Mouse (Mus musculus): ENCODE results near the gene Gm49369. TPM values are rescaled to one million over a fixed set of nuclear protein-coding genes. Genes with fewer than 3 reads are reported as not detected.

Gene Gm49369
- polyA plus RNA-seq (2015; fragmentation: Nextera tagmentation; extraction: Ambion mirVana) = 1.2 and 2.5 TPM in 2 replicates

DNA sequence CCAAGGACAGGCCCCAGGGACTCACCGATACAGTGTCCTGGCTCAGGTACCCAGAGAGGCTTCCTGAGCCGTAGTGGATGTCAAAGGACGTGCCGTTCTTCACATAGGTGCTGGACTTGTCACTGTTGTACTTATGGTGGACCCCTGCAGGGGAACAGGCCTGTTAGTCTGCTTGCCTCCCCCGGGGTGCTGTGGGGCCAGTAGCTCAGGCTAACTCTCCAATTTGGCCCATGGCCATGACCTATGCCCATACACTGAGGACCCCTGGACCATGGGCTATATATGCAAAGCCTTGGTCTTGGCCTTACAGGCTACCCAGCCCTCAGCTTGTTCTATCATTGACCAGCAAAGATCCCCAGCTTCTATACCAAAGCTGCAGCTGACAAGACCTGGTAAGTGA is at the start of gene Gm49369:
Gene Gm49369, minus strand, starts transcription at position 101 of the 400 bp plus-strand sequence.
- Histone ChIP-seq H3K4me2 (no peak within 1 kb of the TSS), H3K27ac (no peak within 1 kb of the TSS), H3K36me3 (peaks cover 78% of the 10 kb centered on the region), H3K9ac (no peak within 1 kb of the TSS), H3K27me3 (no peaks in the 10 kb centered on the region), H3K9me3 (replicated peaks) (no peaks in the 10 kb centered on the region), H3K4me1 (peaks cover 22% of the 10 kb centered on the region), H3K4me3 (replicated peaks) (no peak within 1 kb of the TSS)
- no peak for ATAC-seq (replicated peaks; ENCODE audit: low FRiP score)
- WGBS = 96% methylated on average over 5 of the region's 5 CpGs

GRCm38 (mm10) chr7:142431106-142431505 is 48.6 kb upstream of the Gm49369 start:
- 83% methylated on average over 14 of the region's 14 CpGs for WGBS
- Histone ChIP-seq H3K9ac (no peak overlapping the region), H3K27me3 (no peaks in the 10 kb centered on the region), H3K4me2 (no peak overlapping the region), H3K9me3 (replicated peaks) (no peaks in the 10 kb centered on the region), H3K4me3 (replicated peaks) (no peak overlapping the region), H3K27ac (no peak overlapping the region), H3K4me1 (peaks cover 45% of the 10 kb centered on the region), H3K36me3 (no peaks in the 10 kb centered on the region)
- no peak for ATAC-seq (replicated peaks; ENCODE audit: low FRiP score)

DNA sequence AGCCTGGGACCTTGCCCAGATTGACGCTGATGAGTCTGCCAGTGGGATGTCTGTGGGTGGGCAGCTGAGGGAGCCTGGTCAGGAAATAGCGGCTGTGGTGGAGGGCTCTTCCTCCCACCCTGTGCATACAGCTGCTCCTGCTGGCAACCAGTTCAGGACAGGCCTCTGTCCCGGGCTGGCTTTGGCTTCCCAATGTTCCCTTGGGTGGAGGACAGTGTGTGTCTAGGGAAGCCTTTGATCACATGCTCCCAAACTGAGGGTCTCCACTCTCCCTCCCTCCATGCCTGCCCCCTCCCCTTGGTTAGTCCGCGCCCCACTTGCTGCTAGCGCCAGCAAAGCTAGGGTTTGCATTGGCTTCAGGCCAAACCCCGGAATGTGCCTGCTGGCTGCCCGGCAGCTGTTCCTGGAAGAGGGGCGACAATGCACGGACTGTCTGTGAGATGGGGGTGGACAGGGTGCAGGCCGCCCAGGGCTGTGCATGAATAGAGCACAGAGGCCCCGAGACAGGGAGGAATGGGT is 47.8 kb upstream of the Gm49369 start:
- Histone ChIP-seq H3K9me3 (replicated peaks) (no peaks in the 10 kb centered on the region), H3K36me3 (no peaks in the 10 kb centered on the region), H3K9ac (no peak overlapping the region), H3K4me2 (no peak overlapping the region), H3K27ac (peak overlapping the region; percentile 49), H3K4me3 (replicated peaks) (no peak overlapping the region), H3K27me3 (no peaks in the 10 kb centered on the region), H3K4me1 (peaks cover 50% of the 10 kb centered on the region)
- WGBS = 44% methylated on average over 12 of the region's 12 CpGs
- 0 out of 2 replicates have a peak, but pooled peaks have one; percentile 30 for ATAC-seq (replicated peaks; ENCODE audit: low FRiP score)

- 10% methylated on average over 7 of the region's 7 CpGs for WGBS
- Histone ChIP-seq H3K27me3 (no peaks in the 10 kb centered on the region), H3K9ac (no peak overlapping the region), H3K4me2 (no peak overlapping the region), H3K4me3 (replicated peaks) (no peak overlapping the region), H3K9me3 (replicated peaks) (no peaks in the 10 kb centered on the region), H3K4me1 (peaks cover 38% of the 10 kb centered on the region), H3K27ac (no peak overlapping the region), H3K36me3 (no peaks in the 10 kb centered on the region)
- no peak for ATAC-seq (replicated peaks; ENCODE audit: low FRiP score)
Measured at GRCm38 (mm10) chr7:142428213-142428612, 45.7 kb upstream of the Gm49369 start.

GRCm38 (mm10) chr7:142425641-142426213 is 43.3 kb upstream of the Gm49369 start:
- H3K27me3 ChIP-seq = no peaks in the 10 kb centered on the region
- no peak overlapping the region for H3K27ac ChIP-seq
- 32% methylated on average over 11 of the region's 11 CpGs for WGBS
- peaks cover 34% of the 10 kb centered on the region for H3K4me1 ChIP-seq
- H3K4me3 ChIP-seq (replicated peaks) = no peak overlapping the region
- ATAC-seq (replicated peaks; ENCODE audit: low FRiP score) = peak; percentile 65
- peak overlapping the region; percentile 13; the same call in 1 of the 2 replicates for H3K4me2 ChIP-seq
- no peak overlapping the region for H3K9ac ChIP-seq
- H3K36me3 ChIP-seq = no peaks in the 10 kb centered on the region
- no peaks in the 10 kb centered on the region for H3K9me3 ChIP-seq (replicated peaks)

DNA sequence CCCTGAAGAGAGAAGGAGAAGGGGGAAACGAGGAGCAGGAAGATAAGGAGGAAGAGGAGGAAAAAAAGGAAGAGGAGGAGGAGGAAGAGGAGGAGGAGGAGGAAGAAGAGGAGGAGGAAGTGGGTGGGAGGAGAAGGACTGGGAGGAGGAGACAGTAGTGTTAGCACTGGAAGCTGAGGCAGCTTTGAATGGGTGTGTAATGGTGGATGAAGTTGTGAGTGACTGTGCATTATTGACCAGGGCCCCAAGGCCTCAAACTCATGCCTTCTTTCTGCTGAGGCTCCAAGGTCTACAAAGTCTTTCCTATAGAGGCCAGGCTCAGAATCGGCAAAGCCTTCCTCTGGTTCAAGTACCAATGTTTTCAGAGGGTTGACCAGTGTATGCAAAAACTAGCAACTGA is 39.4 kb upstream of the Gm49369 start:
- H3K4me3 ChIP-seq (replicated peaks) = no peak overlapping the region
- no peak overlapping the region for H3K4me2 ChIP-seq
- no peaks in the 10 kb centered on the region for H3K27me3 ChIP-seq
- no peaks in the 10 kb centered on the region for H3K9me3 ChIP-seq (replicated peaks)
- H3K27ac ChIP-seq = no peak overlapping the region
- H3K4me1 ChIP-seq = peaks cover 15% of the 10 kb centered on the region
- no peak overlapping the region for H3K9ac ChIP-seq
- ATAC-seq (replicated peaks; ENCODE audit: low FRiP score) = no peak
- 78% methylated on average over 2 of the region's 2 CpGs for WGBS
- no peaks in the 10 kb centered on the region for H3K36me3 ChIP-seq

DNA sequence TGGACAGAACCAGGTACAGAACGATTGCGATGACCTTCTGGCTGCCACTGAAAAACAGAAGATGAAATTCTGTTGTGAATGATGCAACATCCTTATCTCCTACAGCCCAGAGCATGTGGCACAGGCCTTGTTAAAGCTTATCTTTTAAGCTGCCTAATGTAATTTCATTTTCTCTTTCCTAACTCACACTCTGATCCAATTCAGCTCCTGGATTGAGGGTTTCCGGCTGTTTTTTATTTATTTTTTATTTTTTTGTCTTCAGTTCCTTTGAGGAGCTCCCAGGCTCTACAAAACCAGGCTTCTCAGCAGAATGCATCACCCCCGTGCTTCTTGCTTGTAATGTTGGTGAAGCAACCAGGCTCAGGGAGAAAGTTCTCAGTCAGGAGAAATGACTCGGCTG is 37.4 kb upstream of the Gm49369 start:
- no peaks in the 10 kb centered on the region for H3K27me3 ChIP-seq
- H3K9ac ChIP-seq = no peak overlapping the region
- 77% methylated on average over 5 of the region's 5 CpGs for WGBS
- no peak for ATAC-seq (replicated peaks; ENCODE audit: low FRiP score)
- no peak overlapping the region for H3K27ac ChIP-seq
- H3K9me3 ChIP-seq (replicated peaks) = no peaks in the 10 kb centered on the region
- H3K4me3 ChIP-seq (replicated peaks) = no peak overlapping the region
- H3K4me2 ChIP-seq = no peak overlapping the region
- no peaks in the 10 kb centered on the region for H3K36me3 ChIP-seq
- no peaks in the 10 kb centered on the region for H3K4me1 ChIP-seq

DNA sequence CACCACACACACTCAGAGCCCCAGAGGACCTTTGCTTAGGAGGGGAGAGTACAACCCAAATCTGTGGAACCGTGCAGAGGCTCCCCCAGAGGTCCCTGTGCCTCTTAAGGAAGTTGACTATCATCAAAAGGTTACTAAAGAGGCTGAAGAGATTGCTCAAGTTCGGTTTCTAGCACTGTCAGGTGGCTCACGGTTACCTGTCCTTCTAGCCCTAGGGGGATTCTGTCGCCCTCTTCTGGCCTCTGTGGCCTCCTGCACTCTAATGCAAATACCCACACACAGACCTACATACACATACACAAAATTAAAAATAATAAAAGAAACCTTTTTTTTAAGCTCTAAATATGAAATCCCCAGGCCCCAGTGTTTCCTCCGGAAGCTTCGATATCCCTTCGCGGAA is 36.2 kb upstream of the Gm49369 start:
- H3K9ac ChIP-seq = no peak overlapping the region
- no peak overlapping the region for H3K4me3 ChIP-seq (replicated peaks)
- H3K9me3 ChIP-seq (replicated peaks) = no peaks in the 10 kb centered on the region
- H3K27me3 ChIP-seq = no peaks in the 10 kb centered on the region
- ATAC-seq (replicated peaks; ENCODE audit: low FRiP score) = no peak
- H3K36me3 ChIP-seq = no peaks in the 10 kb centered on the region
- WGBS = 91% methylated on average over 8 of the region's 8 CpGs
- H3K4me1 ChIP-seq = no peaks in the 10 kb centered on the region
- H3K4me2 ChIP-seq = no peak overlapping the region
- H3K27ac ChIP-seq = no peak overlapping the region

DNA sequence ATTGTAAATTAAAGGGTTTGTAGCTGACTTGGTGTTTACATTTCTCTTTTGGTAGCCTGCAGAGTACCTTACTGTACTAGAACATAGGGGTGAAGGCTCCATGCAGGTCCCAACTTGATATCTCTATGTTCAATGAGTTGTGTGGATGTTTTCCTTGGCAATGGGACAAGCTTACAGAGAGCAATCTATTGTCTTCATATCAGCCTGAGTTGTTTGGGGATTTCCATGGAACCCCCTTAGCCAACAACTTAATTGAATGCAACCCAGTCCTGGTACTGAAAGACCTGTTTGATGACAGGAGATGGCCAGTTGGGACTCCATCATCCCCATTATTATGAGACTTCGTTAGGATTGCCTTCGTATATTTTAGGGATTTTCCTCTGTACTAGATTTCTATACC is 35.6 kb upstream of the Gm49369 start:
- no peak overlapping the region for H3K9ac ChIP-seq
- 89% methylated on average over 2 of the region's 2 CpGs for WGBS
- H3K9me3 ChIP-seq (replicated peaks) = no peaks in the 10 kb centered on the region
- no peaks in the 10 kb centered on the region for H3K36me3 ChIP-seq
- H3K4me3 ChIP-seq (replicated peaks) = no peak overlapping the region
- ATAC-seq (replicated peaks; ENCODE audit: low FRiP score) = no peak
- no peak overlapping the region for H3K4me2 ChIP-seq
- H3K27ac ChIP-seq = no peak overlapping the region
- no peaks in the 10 kb centered on the region for H3K4me1 ChIP-seq
- H3K27me3 ChIP-seq = no peaks in the 10 kb centered on the region

GRCm38 (mm10) chr7:142416225-142416624 is 33.8 kb upstream of the Gm49369 start:
- 73% methylated on average over 3 of the region's 3 CpGs for WGBS
- ATAC-seq (replicated peaks; ENCODE audit: low FRiP score) = no peak
- H3K9ac ChIP-seq = no peak overlapping the region
- H3K27ac ChIP-seq = no peak overlapping the region
- H3K4me2 ChIP-seq = no peak overlapping the region
- no peaks in the 10 kb centered on the region for H3K4me1 ChIP-seq
- H3K36me3 ChIP-seq = no peaks in the 10 kb centered on the region
- H3K9me3 ChIP-seq (replicated peaks) = no peaks in the 10 kb centered on the region
- H3K4me3 ChIP-seq (replicated peaks) = no peak overlapping the region
- no peaks in the 10 kb centered on the region for H3K27me3 ChIP-seq

- H3K9ac ChIP-seq = no peak overlapping the region
- H3K36me3 ChIP-seq = no peaks in the 10 kb centered on the region
- no peaks in the 10 kb centered on the region for H3K27me3 ChIP-seq
- H3K9me3 ChIP-seq (replicated peaks) = no peaks in the 10 kb centered on the region
- H3K4me1 ChIP-seq = no peaks in the 10 kb centered on the region
- H3K4me2 ChIP-seq = no peak overlapping the region
- WGBS = 53% methylated on average over 4 of the region's 4 CpGs
- no peak for ATAC-seq (replicated peaks; ENCODE audit: low FRiP score)
- no peak overlapping the region for H3K4me3 ChIP-seq (replicated peaks)
- peak overlapping the region; percentile 29 for H3K27ac ChIP-seq
Measured at GRCm38 (mm10) chr7:142415314-142415713, 32.8 kb upstream of the Gm49369 start.

GRCm38 (mm10) chr7:142413285-142413684 is 30.8 kb upstream of the Gm49369 start:
- ATAC-seq (replicated peaks; ENCODE audit: low FRiP score) = no peak
- no peaks in the 10 kb centered on the region for H3K9me3 ChIP-seq (replicated peaks)

DNA sequence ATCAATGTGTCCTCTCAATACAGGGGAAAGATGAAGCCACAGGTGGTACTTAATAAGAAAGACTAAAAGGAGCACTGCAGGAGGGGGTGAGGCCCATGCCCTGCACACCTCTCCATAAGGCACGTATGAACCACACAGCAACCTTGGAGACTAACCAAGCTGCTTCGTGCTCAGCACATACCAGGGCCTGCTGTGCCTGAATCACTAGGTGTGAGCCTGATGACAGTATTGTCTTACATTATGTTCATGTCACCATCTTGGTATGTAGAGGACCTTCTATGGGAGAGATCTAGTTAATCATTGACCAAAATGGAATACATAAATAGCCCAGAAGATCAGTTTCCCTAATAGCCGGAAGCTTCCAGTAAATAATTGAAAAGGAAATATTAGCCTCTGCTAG is 27.1 kb upstream of the Gm49369 start:
- no peak for ATAC-seq (replicated peaks; ENCODE audit: low FRiP score)
- H3K27me3 ChIP-seq = no peaks in the 10 kb centered on the region

More at GRCm38 (mm10) chr7:142413285-142413684, 30.8 kb upstream of the Gm49369 start:
- no peaks in the 10 kb centered on the region for H3K36me3 ChIP-seq
- H3K27ac ChIP-seq = no peak overlapping the region
- H3K4me3 ChIP-seq (replicated peaks) = no peak overlapping the region
- H3K27me3 ChIP-seq = no peaks in the 10 kb centered on the region
- H3K4me2 ChIP-seq = no peak overlapping the region
- no peaks in the 10 kb centered on the region for H3K4me1 ChIP-seq
- H3K9ac ChIP-seq = no peak overlapping the region
- WGBS = 93% methylated on average over 6 of the region's 6 CpGs

More for the DNA sequence above, 27.1 kb upstream of the Gm49369 start:
- Histone ChIP-seq H3K27ac (no peak overlapping the region), H3K4me3 (replicated peaks) (no peak overlapping the region), H3K9ac (no peak overlapping the region), H3K9me3 (replicated peaks) (no peaks in the 10 kb centered on the region), H3K4me1 (no peaks in the 10 kb centered on the region), H3K36me3 (no peaks in the 10 kb centered on the region), H3K4me2 (no peak overlapping the region)
- 77% methylated on average over 3 of the region's 3 CpGs for WGBS

All from kidney, embryonic 15.5 days (tissue).